Mouse (Mus musculus): ENCODE measurements around the gene Ccer2.

Ccer2 gene

GRCm38 (mm10) chr7:28756079-28756478, at the start of gene Ccer2:
Gene Ccer2 (plus strand): TSS chr7:28756174.
- no peak for DNase-seq (ENCODE audit: low spot score)

- DNase-seq (ENCODE audit: low spot score), result no peak
Measured at GRCm38 (mm10) chr7:28709454-28709853, 46.5 kb upstream of the Ccer2 start.

GRCm38 (mm10) chr7:28710962-28711361, 45.0 kb upstream of the Ccer2 start:
- DNase-seq (ENCODE audit: low spot score), result no peak

- DNase-seq (ENCODE audit: low spot score), result no peak
Measured at GRCm38 (mm10) chr7:28714667-28715066, 41.3 kb upstream of the Ccer2 start.

GRCm38 (mm10) chr7:28715598-28715997, 40.4 kb upstream of the Ccer2 start:
- DNase-seq (ENCODE audit: low spot score), result no peak

- DNase-seq (ENCODE audit: low spot score), result peak; percentile 58
Measured at GRCm38 (mm10) chr7:28716590-28717281, 39.2 kb upstream of the Ccer2 start, which contains the start of gene Fbxo17. Gene Fbxo17 (plus strand): TSS chr7:28716804.

- DNase-seq (ENCODE audit: low spot score), result no peak
Measured at GRCm38 (mm10) chr7:28717726-28718125, 38.2 kb upstream of the Ccer2 start.

GRCm38 (mm10) chr7:28719159-28719558, 36.8 kb upstream of the Ccer2 start:
- DNase-seq (ENCODE audit: low spot score), result no peak

- no peak for DNase-seq (ENCODE audit: low spot score)
Measured at GRCm38 (mm10) chr7:28719650-28720049, 36.3 kb upstream of the Ccer2 start.

GRCm38 (mm10) chr7:28720753-28721537, 35.0 kb upstream of the Ccer2 start:
- DNase-seq (ENCODE audit: low spot score), result no peak

GRCm38 (mm10) chr7:28722079-28722478, 33.9 kb upstream of the Ccer2 start:
- no peak for DNase-seq (ENCODE audit: low spot score)

GRCm38 (mm10) chr7:28724613-28725012, 31.4 kb upstream of the Ccer2 start:
- no peak for DNase-seq (ENCODE audit: low spot score)

- DNase-seq (ENCODE audit: low spot score), result peak; percentile 72
Measured at GRCm38 (mm10) chr7:28726600-28726999, 29.4 kb upstream of the Ccer2 start.

- no peak for DNase-seq (ENCODE audit: low spot score)
Measured at GRCm38 (mm10) chr7:28727649-28728340, 28.2 kb upstream of the Ccer2 start.

- peak; percentile 90 for DNase-seq (ENCODE audit: low spot score)
Measured at GRCm38 (mm10) chr7:28732341-28733142, 23.4 kb upstream of the Ccer2 start.

GRCm38 (mm10) chr7:28733211-28733610, 22.8 kb upstream of the Ccer2 start:
- no peak for DNase-seq (ENCODE audit: low spot score)

- DNase-seq (ENCODE audit: low spot score), result peak; percentile 46
Measured at GRCm38 (mm10) chr7:28735701-28736100, 20.3 kb upstream of the Ccer2 start.

- DNase-seq (ENCODE audit: low spot score), result no peak
Measured at GRCm38 (mm10) chr7:28739829-28740228, 16.1 kb upstream of the Ccer2 start.

GRCm38 (mm10) chr7:28740949-28741348, 15.0 kb upstream of the Ccer2 start:
- DNase-seq (ENCODE audit: low spot score), result no peak

GRCm38 (mm10) chr7:28741368-28741708, 14.6 kb upstream of the Ccer2 start:
- no peak for DNase-seq (ENCODE audit: low spot score)

- peak; percentile 98 for DNase-seq (ENCODE audit: low spot score)
Measured at GRCm38 (mm10) chr7:28741709-28742438, 14.1 kb upstream of the Ccer2 start, which contains the start of the genes Mrps12 and Sars2. Gene Mrps12 (minus strand): TSS chr7:28741820. Gene Sars2 (plus strand): TSS chr7:28741992.

All from lung, postnatal 25 days (tissue).